Mouse (Mus musculus): ENCODE measurements at regions not wholly inside any gene's neighbourhood (a gene's known extent, or its start where the extent isn't known, plus 50 kb on each side); places are given as distances from the start of the nearest gene placed in this dataset.

DNA sequence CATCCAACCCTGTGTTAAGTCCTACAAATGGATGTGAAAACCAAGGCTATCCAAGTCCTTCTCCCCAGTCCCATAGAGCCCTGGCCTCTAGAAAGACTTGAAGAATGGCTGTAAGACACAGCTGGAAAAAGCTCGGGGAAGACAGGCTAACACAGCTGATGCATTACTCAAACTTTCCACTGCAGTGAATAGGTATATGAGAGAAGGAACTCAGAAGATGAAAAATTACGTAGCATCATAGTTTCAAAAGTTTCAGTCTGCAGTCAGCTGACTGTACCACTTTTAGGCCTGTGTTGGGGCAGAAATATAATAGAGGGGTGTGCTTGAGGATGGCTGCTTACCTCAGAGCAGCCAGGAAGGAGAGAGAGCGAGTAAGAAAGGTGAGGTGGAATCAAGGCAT, 456.3 kb upstream of the Vstm2b start:
- 84% methylated on average over 3 of the region's 3 CpGs for WGBS
- DNase-seq: no peak

DNA sequence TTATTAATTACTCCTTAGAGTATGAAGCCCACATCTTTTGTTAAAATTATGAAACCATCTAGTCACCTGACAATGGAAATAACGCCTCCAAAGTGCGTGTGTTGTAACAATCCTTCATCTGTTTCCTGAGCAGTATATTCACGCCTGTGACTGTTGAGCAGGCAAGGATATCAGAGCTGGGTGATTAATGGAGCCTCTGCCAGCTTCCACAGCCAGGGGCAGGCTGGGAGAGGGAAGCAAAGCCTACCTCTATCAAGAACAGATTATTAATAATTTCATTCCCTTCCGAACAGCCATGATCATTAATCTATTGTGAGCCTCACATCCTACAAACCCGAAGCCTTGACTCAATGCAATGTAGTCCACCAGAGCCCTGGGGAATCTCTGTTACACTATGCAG, 431.7 kb upstream of the Vstm2b start:
- Histone ChIP-seq H3K27ac (ENCODE audit: insufficient read depth, low read depth, low read length) (no peak overlapping the region), H3K4me1 (ENCODE audit: control insufficient read depth, insufficient read depth, low read length) (no peaks in the 10 kb centered on the region), H3K4me3 (ENCODE audit: insufficient read depth, low read depth, low read length) (no peak overlapping the region), H3K27me3 (replicated peaks; ENCODE audit: control insufficient read depth, insufficient read depth, low read length) (no peaks in the 10 kb centered on the region), H3K36me3 (ENCODE audit: control insufficient read depth, insufficient read depth, low read length) (no peaks in the 10 kb centered on the region)
- TF ChIP-seq CTCF (conservative IDR thresholded peaks at IDR 0.05; ENCODE audit: insufficient read depth, insufficient read length, low read depth, low read length) (no peak), POLR2A (IDR thresholded peaks at IDR 0.05; ENCODE audit: low read depth, low read length) (no peak)
- WGBS: 74% methylated on average over 5 of the region's 5 CpGs
- no peak for DNase-seq

More for the DNA sequence above, 456.3 kb upstream of the Vstm2b start:
- Histone ChIP-seq H3K4me1 (ENCODE audit: control insufficient read depth, insufficient read depth, low read length) (no peaks in the 10 kb centered on the region), H3K27ac (ENCODE audit: insufficient read depth, low read depth, low read length) (no peak overlapping the region), H3K4me3 (ENCODE audit: insufficient read depth, low read depth, low read length) (no peak overlapping the region), H3K27me3 (replicated peaks; ENCODE audit: control insufficient read depth, insufficient read depth, low read length) (no peaks in the 10 kb centered on the region), H3K36me3 (ENCODE audit: control insufficient read depth, insufficient read depth, low read length) (no peaks in the 10 kb centered on the region)
- TF ChIP-seq POLR2A (IDR thresholded peaks at IDR 0.05; ENCODE audit: low read depth, low read length) (no peak), CTCF (conservative IDR thresholded peaks at IDR 0.05; ENCODE audit: insufficient read depth, insufficient read length, low read depth, low read length) (no peak)

DNA sequence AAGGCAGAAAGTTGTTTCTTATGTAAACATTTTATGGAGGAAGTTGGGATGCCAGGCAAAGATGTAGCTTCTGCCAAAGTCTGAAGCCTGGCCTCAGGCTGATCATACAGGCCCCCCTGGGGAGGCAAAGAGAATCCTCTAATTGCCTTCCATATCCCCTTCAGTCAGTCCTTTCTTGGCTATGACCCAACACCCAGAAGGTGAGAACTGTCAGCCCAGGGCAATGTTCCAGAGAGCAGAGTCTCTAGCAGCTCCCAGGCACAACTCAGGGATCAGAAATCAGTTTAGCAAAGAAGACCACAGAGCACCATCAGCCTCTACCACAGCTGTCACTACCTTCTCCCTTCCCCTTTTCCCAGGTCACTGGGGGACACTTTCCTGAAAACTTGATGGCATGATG, 410.9 kb upstream of the Vstm2b start:
- Histone ChIP-seq H3K4me1 (ENCODE audit: control insufficient read depth, insufficient read depth, low read length) (no peaks in the 10 kb centered on the region), H3K36me3 (ENCODE audit: control insufficient read depth, insufficient read depth, low read length) (no peaks in the 10 kb centered on the region), H3K27ac (ENCODE audit: insufficient read depth, low read depth, low read length) (no peak overlapping the region), H3K4me3 (ENCODE audit: insufficient read depth, low read depth, low read length) (no peak overlapping the region), H3K27me3 (replicated peaks; ENCODE audit: control insufficient read depth, insufficient read depth, low read length) (no peaks in the 10 kb centered on the region)
- no peak for TF ChIP-seq POLR2A (IDR thresholded peaks at IDR 0.05; ENCODE audit: low read depth, low read length)
- no peak for TF ChIP-seq CTCF (conservative IDR thresholded peaks at IDR 0.05; ENCODE audit: insufficient read depth, insufficient read length, low read depth, low read length)
- peak; percentile 3 for DNase-seq

DNA sequence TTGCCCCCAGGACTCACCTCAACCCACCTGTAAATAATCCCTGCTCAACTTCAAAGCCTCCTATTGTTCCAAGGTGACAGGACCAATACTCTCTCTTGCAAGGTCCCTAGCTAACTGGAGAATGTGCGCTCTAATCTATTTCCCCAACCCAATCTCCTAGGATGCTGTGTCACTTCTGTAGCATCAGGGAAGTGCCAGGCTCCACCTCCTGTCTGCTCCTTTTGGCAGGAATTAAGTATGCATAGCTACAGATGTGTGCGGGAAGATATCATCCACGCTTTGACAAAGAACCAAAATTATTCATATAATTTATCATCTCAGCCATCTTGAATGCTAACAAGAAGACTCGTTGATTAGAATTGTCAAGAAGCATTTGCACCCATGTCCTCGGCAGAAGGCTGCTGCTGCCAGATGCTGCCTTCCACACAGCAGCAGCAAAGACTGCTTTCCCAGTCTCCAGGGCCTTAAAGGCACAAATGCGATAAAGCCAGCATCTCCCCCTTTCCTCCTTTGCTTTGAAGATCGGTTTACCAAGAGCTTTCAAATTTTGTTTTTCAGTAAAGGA, 375.3 kb upstream of the Vstm2b start:
- Histone ChIP-seq H3K27me3 (replicated peaks; ENCODE audit: control insufficient read depth, insufficient read depth, low read length) (no peaks in the 10 kb centered on the region), H3K4me1 (ENCODE audit: control insufficient read depth, insufficient read depth, low read length) (no peaks in the 10 kb centered on the region), H3K27ac (ENCODE audit: insufficient read depth, low read depth, low read length) (no peak overlapping the region), H3K4me3 (ENCODE audit: insufficient read depth, low read depth, low read length) (no peak overlapping the region), H3K36me3 (ENCODE audit: control insufficient read depth, insufficient read depth, low read length) (no peaks in the 10 kb centered on the region)
- 84% methylated on average over 7 of the region's 7 CpGs for WGBS
- TF ChIP-seq CTCF (conservative IDR thresholded peaks at IDR 0.05; ENCODE audit: insufficient read depth, insufficient read length, low read depth, low read length): no peak
- TF ChIP-seq POLR2A (IDR thresholded peaks at IDR 0.05; ENCODE audit: low read depth, low read length): no peak
- DNase-seq: no peak

DNA sequence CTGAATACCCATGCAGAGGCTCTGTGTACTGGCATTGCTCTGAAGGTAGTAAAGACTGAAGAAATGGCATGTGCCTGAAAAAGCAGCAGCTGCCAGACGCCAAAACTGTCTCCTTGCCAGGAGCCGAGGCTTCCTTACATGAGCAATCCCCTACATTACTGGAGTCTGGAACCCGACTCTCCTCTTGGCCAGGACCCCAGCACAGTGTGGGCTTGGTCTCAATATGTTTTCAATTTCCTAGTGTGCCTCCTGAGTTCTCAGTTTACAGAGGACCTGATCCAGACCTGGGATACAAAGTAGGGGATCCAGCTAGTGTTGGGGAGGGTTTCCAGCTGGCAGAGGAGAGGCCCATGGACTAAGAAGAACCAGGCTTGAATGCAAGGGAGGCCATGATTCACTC, 361.5 kb upstream of the Vstm2b start:
- Histone ChIP-seq H3K36me3 (ENCODE audit: control insufficient read depth, insufficient read depth, low read length) (no peaks in the 10 kb centered on the region), H3K4me1 (ENCODE audit: control insufficient read depth, insufficient read depth, low read length) (no peaks in the 10 kb centered on the region), H3K4me3 (ENCODE audit: insufficient read depth, low read depth, low read length) (no peak overlapping the region), H3K27me3 (replicated peaks; ENCODE audit: control insufficient read depth, insufficient read depth, low read length) (no peaks in the 10 kb centered on the region), H3K27ac (ENCODE audit: insufficient read depth, low read depth, low read length) (no peak overlapping the region)
- no peak for DNase-seq
- 58% methylated on average over 3 of the region's 3 CpGs for WGBS
- no peak for TF ChIP-seq POLR2A (IDR thresholded peaks at IDR 0.05; ENCODE audit: low read depth, low read length)
- TF ChIP-seq CTCF (conservative IDR thresholded peaks at IDR 0.05; ENCODE audit: insufficient read depth, insufficient read length, low read depth, low read length): no peak

DNA sequence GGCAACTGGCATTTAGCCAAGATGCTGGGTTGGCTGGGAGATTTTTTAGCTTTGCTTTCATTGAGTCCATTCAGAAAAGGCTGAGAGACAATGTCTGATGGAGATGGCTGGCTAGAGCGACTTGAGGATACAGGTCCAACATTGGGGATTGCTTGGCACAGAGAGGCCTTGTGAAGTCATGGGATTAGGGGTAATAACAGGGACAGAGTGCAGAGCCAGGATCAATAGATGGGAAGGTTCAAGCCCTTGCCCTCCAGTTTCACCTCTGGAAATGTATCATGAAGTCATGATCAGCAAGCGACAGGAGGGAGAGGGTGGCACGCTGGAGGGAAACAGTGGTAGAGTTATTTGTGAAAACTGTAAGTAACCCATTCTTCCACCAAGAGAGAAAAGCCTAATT, 360.5 kb upstream of the Vstm2b start:
- no peak overlapping the region for H3K27ac ChIP-seq (ENCODE audit: insufficient read depth, low read depth, low read length)
- no peak for TF ChIP-seq CTCF (conservative IDR thresholded peaks at IDR 0.05; ENCODE audit: insufficient read depth, insufficient read length, low read depth, low read length)
- TF ChIP-seq POLR2A (IDR thresholded peaks at IDR 0.05; ENCODE audit: low read depth, low read length): no peak
- no peaks in the 10 kb centered on the region for H3K36me3 ChIP-seq (ENCODE audit: control insufficient read depth, insufficient read depth, low read length)
- DNase-seq: no peak
- no peak overlapping the region for H3K4me3 ChIP-seq (ENCODE audit: insufficient read depth, low read depth, low read length)
- no peaks in the 10 kb centered on the region for H3K4me1 ChIP-seq (ENCODE audit: control insufficient read depth, insufficient read depth, low read length)
- 82% methylated on average over 3 of the region's 3 CpGs for WGBS
- H3K27me3 ChIP-seq (replicated peaks; ENCODE audit: control insufficient read depth, insufficient read depth, low read length): no peaks in the 10 kb centered on the region

DNA sequence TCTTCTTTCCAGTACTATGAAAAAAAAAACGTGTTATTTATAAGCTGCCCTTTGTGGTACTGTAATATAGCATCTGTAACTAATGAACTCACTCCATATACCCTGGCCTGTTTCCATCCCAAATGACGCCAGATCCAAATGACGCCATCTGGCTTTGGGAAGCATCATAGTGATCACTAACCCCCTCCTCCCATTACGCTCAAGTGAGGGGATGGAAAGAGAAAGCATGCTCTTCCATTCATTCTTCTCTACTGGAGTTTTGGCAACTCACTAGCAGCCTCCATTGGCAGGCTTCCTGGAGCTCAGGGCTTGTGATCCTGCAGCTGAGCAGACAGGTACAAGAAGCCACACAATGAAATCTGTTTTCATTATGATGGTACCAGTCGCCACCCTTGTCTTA, 358.3 kb upstream of the Vstm2b start:
- DNase-seq: no peak
- TF ChIP-seq POLR2A (IDR thresholded peaks at IDR 0.05; ENCODE audit: low read depth, low read length) (no peak), CTCF (conservative IDR thresholded peaks at IDR 0.05; ENCODE audit: insufficient read depth, insufficient read length, low read depth, low read length) (no peak)
- 77% methylated on average over 5 of the region's 5 CpGs for WGBS
- Histone ChIP-seq H3K27me3 (replicated peaks; ENCODE audit: control insufficient read depth, insufficient read depth, low read length) (no peaks in the 10 kb centered on the region), H3K4me1 (ENCODE audit: control insufficient read depth, insufficient read depth, low read length) (no peaks in the 10 kb centered on the region), H3K27ac (ENCODE audit: insufficient read depth, low read depth, low read length) (no peak overlapping the region), H3K36me3 (ENCODE audit: control insufficient read depth, insufficient read depth, low read length) (no peaks in the 10 kb centered on the region), H3K4me3 (ENCODE audit: insufficient read depth, low read depth, low read length) (no peak overlapping the region)
